Mouse (Mus musculus): ENCODE measurements around the gene Hoxc5.

DNA sequence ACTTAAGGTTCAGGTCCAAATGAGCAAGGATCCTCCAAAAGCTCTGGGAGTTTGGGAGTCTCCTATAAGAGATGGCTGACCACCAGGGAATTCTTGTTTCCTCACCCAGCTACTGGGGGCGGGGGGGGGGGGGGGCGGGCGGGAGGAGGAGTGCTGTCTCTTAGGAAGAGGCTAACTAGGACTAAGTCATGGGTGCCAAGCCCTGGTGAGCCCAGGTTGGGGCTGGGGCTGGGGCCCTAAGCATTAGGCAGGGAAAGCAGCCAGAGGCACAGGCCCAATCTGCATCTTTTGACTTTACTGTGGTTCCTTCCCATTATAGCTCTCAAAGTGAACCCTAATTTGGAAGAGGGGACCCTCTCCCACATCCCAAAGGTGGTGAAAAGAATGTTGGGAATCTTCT lies 64.9 kb downstream of the Hoxc5 start:
- TF ChIP-seq POLR2A (IDR thresholded peaks at IDR 0.05; ENCODE audit: low read depth, low read length) = no peak
- no peak for TF ChIP-seq CTCF (IDR thresholded peaks at IDR 0.05; ENCODE audit: borderline replicate concordance, insufficient read depth, low read length)
